Mouse (Mus musculus) midbrain, embryonic 10.5 days (tissue): Measurements from ENCODE around the gene Parvb. TPM values are rescaled to one million over a fixed set of nuclear protein-coding genes. Genes with fewer than 3 reads are reported as not detected.

Experiments
- DNase-seq: peaks from one replicate; pipeline ENCODE4 v3.0.0-alpha.2; 2017; ENCODE audit warnings: low spot score
- H3K27ac ChIP-seq: fragments of 300-500 bp; sonication (generic); replicated peaks from 2 replicates; pipeline ENCODE4 v1.5.1; 2016; ENCODE audit warnings: mild to moderate bottlenecking
- H3K27me3 ChIP-seq: fragments of 300-500 bp; sonication (generic); 2 replicates; pipeline ENCODE4 v1.6.1; 2016; ENCODE audit warnings: low read depth, mild to moderate bottlenecking; ENCODE audit not compliant: poor library complexity, severe bottlenecking
- H3K36me3 ChIP-seq: fragments of 300-500 bp; sonication (generic); 2 replicates; pipeline ENCODE4 v1.6.1; 2016; ENCODE audit warnings: mild to moderate bottlenecking, moderate library complexity
- H3K4me1 ChIP-seq: fragments of 300-500 bp; sonication (generic); 2 replicates; pipeline ENCODE4 v1.6.1; 2016
- H3K4me3 ChIP-seq: fragments of 300-500 bp; sonication (generic); 2 replicates; pipeline ENCODE4 v1.5.1; 2016; ENCODE audit warnings: mild to moderate bottlenecking, moderate library complexity
- H3K9me3 ChIP-seq: fragments of 300-500 bp; sonication (generic); replicated peaks from 2 replicates; pipeline ENCODE4 v1.6.1; 2016; ENCODE audit warnings: mild to moderate bottlenecking
- WGBS: fragments of 180-500 bp; shearing (Covaris S2); methylation state at CpG from one replicate; pipeline ENCODE4 v1.1.7; 2016; 5-methylcytosine and 5-hydroxymethylcytosine counted together
- polyA plus RNA-seq: library from polyadenylated mRNA; unstranded; fragments of >200 nt; fragmentation: Nextera tagmentation; extraction: Ambion mirVana; gene quantifications from 2 replicates; pipeline ENCODE4 v1.2.1, GENCODE M21; 2016

Gene Parvb
- polyA plus RNA-seq, 1 experiment from 2014 or later, result 7.4 TPM

GRCm38 (mm10) chr15:84246195-84246594 lies 14.4 kb downstream of the Parvb start:
- H3K27ac ChIP-seq, result 0 out of 2 replicates have a peak overlapping the region, but pooled peaks have one; percentile 7
- WGBS, result 95% methylated on average over 6 of the region's 6 CpGs
- H3K36me3 ChIP-seq, result no peaks in the 10 kb centered on the region
- H3K4me1 ChIP-seq, result peaks cover 11% of the 10 kb centered on the region
- DNase-seq, result no peak
- no peak overlapping the region for H3K4me3 ChIP-seq
- H3K9me3 ChIP-seq, result peaks cover 5% of the 10 kb centered on the region; the same call in 1 of the 2 replicates
- H3K27me3 ChIP-seq, result no peaks in the 10 kb centered on the region

GRCm38 (mm10) chr15:84247309-84247708 lies 15.5 kb downstream of the Parvb start:
- whole genome bisulfite sequencing, result 87% methylated on average over 3 of the region's 3 CpGs
- Histone ChIP-seq H3K4me1 (peaks cover 5% of the 10 kb centered on the region; the same call in 1 of the 2 replicates), H3K27me3 (no peaks in the 10 kb centered on the region), H3K36me3 (no peaks in the 10 kb centered on the region), H3K27ac (no peak overlapping the region), H3K4me3 (no peak overlapping the region), H3K9me3 (peaks cover 5% of the 10 kb centered on the region; the same call in 1 of the 2 replicates)
- DNase-seq, result no peak

- peaks cover 5% of the 10 kb centered on the region; the same call in 1 of the 2 replicates for H3K9me3 ChIP-seq
- 86% methylated on average over 13 of the region's 13 CpGs for WGBS
- DNase-seq, result no peak
- H3K27me3 ChIP-seq, result peaks cover 12% of the 10 kb centered on the region
- H3K4me3 ChIP-seq, result no peak overlapping the region
- no peak overlapping the region for H3K27ac ChIP-seq
- H3K4me1 ChIP-seq, result peaks cover 27% of the 10 kb centered on the region
- H3K36me3 ChIP-seq, result no peaks in the 10 kb centered on the region
Measured at GRCm38 (mm10) chr15:84251227-84251626, 19.4 kb downstream of the Parvb start.

- no peak for DNase-seq
- no peak overlapping the region for H3K27ac ChIP-seq
- WGBS, result 95% methylated on average over 7 of the region's 7 CpGs
Measured at GRCm38 (mm10) chr15:84252645-84253044, 20.8 kb downstream of the Parvb start.

GRCm38 (mm10) chr15:84253757-84254156 lies 21.9 kb downstream of the Parvb start:
- Histone ChIP-seq H3K4me1 (peaks cover 51% of the 10 kb centered on the region), H3K27ac (no peak overlapping the region), H3K9me3 (no peaks in the 10 kb centered on the region), H3K36me3 (no peaks in the 10 kb centered on the region), H3K4me3 (no peak overlapping the region), H3K27me3 (peaks cover 34% of the 10 kb centered on the region)
- WGBS, result 84% methylated on average over 11 of the region's 11 CpGs
- DNase-seq, result no peak

More at GRCm38 (mm10) chr15:84252645-84253044, 20.8 kb downstream of the Parvb start:
- Histone ChIP-seq H3K4me3 (no peak overlapping the region), H3K4me1 (peaks cover 40% of the 10 kb centered on the region), H3K36me3 (no peaks in the 10 kb centered on the region), H3K27me3 (peaks cover 23% of the 10 kb centered on the region), H3K9me3 (0 out of 2 replicates have a peak, but pooled peaks cover under 1% of the 10 kb centered on the region)

- no peak overlapping the region for H3K4me3 ChIP-seq
- WGBS, result 84% methylated on average over 8 of the region's 8 CpGs
- H3K9me3 ChIP-seq, result no peaks in the 10 kb centered on the region
- H3K27me3 ChIP-seq, result peaks cover 41% of the 10 kb centered on the region
- no peak overlapping the region for H3K27ac ChIP-seq
- H3K4me1 ChIP-seq, result peaks cover 57% of the 10 kb centered on the region
- no peak for DNase-seq
- H3K36me3 ChIP-seq, result no peaks in the 10 kb centered on the region
Measured at GRCm38 (mm10) chr15:84254387-84254786, 22.5 kb downstream of the Parvb start.

- no peaks in the 10 kb centered on the region for H3K9me3 ChIP-seq
- H3K27ac ChIP-seq, result peak overlapping the region; percentile 38; the same call in 1 of the 2 replicates
- peaks cover 52% of the 10 kb centered on the region for H3K27me3 ChIP-seq
- WGBS, result 67% methylated on average over 12 of the region's 12 CpGs
- no peak overlapping the region for H3K4me3 ChIP-seq
- no peaks in the 10 kb centered on the region for H3K36me3 ChIP-seq
- H3K4me1 ChIP-seq, result peaks cover 77% of the 10 kb centered on the region
- no peak for DNase-seq
Measured at GRCm38 (mm10) chr15:84256254-84256850, 24.5 kb downstream of the Parvb start.

GRCm38 (mm10) chr15:84256864-84257263 lies 25.0 kb downstream of the Parvb start:
- H3K36me3 ChIP-seq, result no peaks in the 10 kb centered on the region
- peak overlapping the region; percentile 38; the same call in 1 of the 2 replicates for H3K27ac ChIP-seq
- DNase-seq, result no peak
- H3K9me3 ChIP-seq, result no peaks in the 10 kb centered on the region
- peaks cover 57% of the 10 kb centered on the region for H3K27me3 ChIP-seq
- H3K4me3 ChIP-seq, result no peak overlapping the region
- 84% methylated on average over 5 of the region's 5 CpGs for WGBS
- H3K4me1 ChIP-seq, result peaks cover 77% of the 10 kb centered on the region

- H3K4me1 ChIP-seq, result peaks cover 76% of the 10 kb centered on the region
- peak; percentile 33 for DNase-seq
- no peak overlapping the region for H3K4me3 ChIP-seq
- H3K36me3 ChIP-seq, result no peaks in the 10 kb centered on the region
- no peaks in the 10 kb centered on the region for H3K9me3 ChIP-seq
- 49% methylated on average over 9 of the region's 9 CpGs for WGBS
- peaks cover 59% of the 10 kb centered on the region for H3K27me3 ChIP-seq
- H3K27ac ChIP-seq, result peak overlapping the region; percentile 75
Measured at GRCm38 (mm10) chr15:84258602-84259355, 26.9 kb downstream of the Parvb start.

- 30% methylated on average over 22 of the region's 22 CpGs for WGBS
- Histone ChIP-seq H3K27me3 (peaks cover 53% of the 10 kb centered on the region), H3K4me3 (no peak overlapping the region), H3K9me3 (no peaks in the 10 kb centered on the region), H3K4me1 (peaks cover 70% of the 10 kb centered on the region), H3K36me3 (0 out of 2 replicates have a peak, but pooled peaks cover 5% of the 10 kb centered on the region), H3K27ac (peak overlapping the region; percentile 30)
- peak; percentile 82 for DNase-seq
Measured at GRCm38 (mm10) chr15:84260123-84260822, 28.4 kb downstream of the Parvb start.

- DNase-seq, result no peak
- Histone ChIP-seq H3K9me3 (no peaks in the 10 kb centered on the region), H3K27me3 (peaks cover 43% of the 10 kb centered on the region), H3K4me1 (peaks cover 64% of the 10 kb centered on the region), H3K36me3 (0 out of 2 replicates have a peak, but pooled peaks cover 5% of the 10 kb centered on the region), H3K4me3 (no peak overlapping the region), H3K27ac (no peak overlapping the region)
- WGBS, result 95% methylated on average over 6 of the region's 6 CpGs
Measured at GRCm38 (mm10) chr15:84262630-84263029, 30.8 kb downstream of the Parvb start.

GRCm38 (mm10) chr15:84263573-84263972 lies 31.7 kb downstream of the Parvb start:
- H3K27ac ChIP-seq, result peak overlapping the region; percentile 57
- peaks cover 34% of the 10 kb centered on the region for H3K27me3 ChIP-seq
- H3K36me3 ChIP-seq, result 0 out of 2 replicates have a peak, but pooled peaks cover 5% of the 10 kb centered on the region
- peaks cover 58% of the 10 kb centered on the region for H3K4me1 ChIP-seq
- H3K9me3 ChIP-seq, result no peaks in the 10 kb centered on the region
- H3K4me3 ChIP-seq, result no peak overlapping the region
- 64% methylated on average over 2 of the region's 2 CpGs for WGBS
- no peak for DNase-seq
